Mouse (Mus musculus): ENCODE measurements around the gene Nkx3-2. TPM values are rescaled to one million over a fixed set of nuclear protein-coding genes. Genes with fewer than 3 reads are reported as not detected.

Nkx3-2 gene
- polyA plus RNA-seq, 1 experiment from 2014 or later, result 0.43 TPM

GRCm38 (mm10) chr5:41738817-41739216 is 25.5 kb downstream of the Nkx3-2 start:
- Histone ChIP-seq H3K4me1 (no peaks in the 10 kb centered on the region), H3K4me2 (no peak overlapping the region), H3K27me3 (replicated peaks) (peaks cover 10% of the 10 kb centered on the region), H3K9me3 (replicated peaks) (no peaks in the 10 kb centered on the region), H3K36me3 (no peaks in the 10 kb centered on the region), H3K9ac (no peak overlapping the region), H3K4me3 (no peak overlapping the region), H3K27ac (no peak overlapping the region)
- WGBS (ENCODE audit: insufficient replicate concordance), result 43% methylated on average over 6 of the region's 6 CpGs
- ATAC-seq, result no peak

GRCm38 (mm10) chr5:41737039-41737438 is 27.3 kb downstream of the Nkx3-2 start:
- Histone ChIP-seq H3K27me3 (replicated peaks) (0 out of 2 replicates have a peak, but pooled peaks cover under 1% of the 10 kb centered on the region), H3K36me3 (no peaks in the 10 kb centered on the region), H3K4me2 (no peak overlapping the region), H3K9me3 (replicated peaks) (no peaks in the 10 kb centered on the region), H3K9ac (no peak overlapping the region), H3K27ac (no peak overlapping the region), H3K4me3 (no peak overlapping the region), H3K4me1 (no peaks in the 10 kb centered on the region)
- ATAC-seq, result no peak
- WGBS (ENCODE audit: insufficient replicate concordance), result 58% methylated on average over 5 of the region's 5 CpGs

GRCm38 (mm10) chr5:41727017-41727416 is 37.3 kb downstream of the Nkx3-2 start:
- no peak for ATAC-seq
- Histone ChIP-seq H3K9me3 (replicated peaks) (no peaks in the 10 kb centered on the region), H3K36me3 (no peaks in the 10 kb centered on the region), H3K4me3 (no peak overlapping the region), H3K27me3 (replicated peaks) (no peaks in the 10 kb centered on the region), H3K27ac (no peak overlapping the region), H3K9ac (no peak overlapping the region), H3K4me2 (no peak overlapping the region), H3K4me1 (no peaks in the 10 kb centered on the region)
- WGBS (ENCODE audit: insufficient replicate concordance), result 34% methylated on average over 1 of the region's 1 CpGs

GRCm38 (mm10) chr5:41725573-41725972 is 38.7 kb downstream of the Nkx3-2 start:
- Histone ChIP-seq H3K4me1 (no peaks in the 10 kb centered on the region), H3K27me3 (replicated peaks) (no peaks in the 10 kb centered on the region), H3K9ac (no peak overlapping the region), H3K27ac (no peak overlapping the region), H3K36me3 (no peaks in the 10 kb centered on the region), H3K4me2 (no peak overlapping the region), H3K4me3 (no peak overlapping the region), H3K9me3 (replicated peaks) (no peaks in the 10 kb centered on the region)
- no peak for ATAC-seq
- WGBS (ENCODE audit: insufficient replicate concordance), result 86% methylated on average over 6 of the region's 6 CpGs

Other genes starting within 250 kb of the Nkx3-2 start
- gene Rab28, start 56.3 kb downstream of the Nkx3-2 start, polyA plus RNA-seq (2016; fragmentation: Nextera tagmentation; extraction: Ambion mirVana), result 30.2 and 31.4 TPM in 2 replicates
- 15.6 and 16.5 TPM in 2 replicates for gene Bod1l, start 79.8 kb upstream of the Nkx3-2 start, polyA plus RNA-seq (2016; fragmentation: Nextera tagmentation; extraction: Ambion mirVana)